Mouse (Mus musculus) kidney, postnatal 25 days (tissue): ENCODE measurements around the gene Slc35e4.
"Not testable (repeated sequence)": the region's sequence is repeated elsewhere in the genome, so short reads cannot be mapped to it uniquely, and the experiment has no call there.

Experiments used
- DNase-seq, 2 experiments: peaks; one replicate each; pipeline ENCODE4 v3.0.0; 2021; ENCODE audit warnings: mixed read lengths in 2 of 2

The Slc35e4 gene

GRCm38 (mm10) chr11:3914109-3914840 lies at the start of gene Slc35e4:
Gene Slc35e4, minus strand, starts transcription at chr11:3914664.
- peak; percentile 85 to 92 for DNase-seq

DNA sequence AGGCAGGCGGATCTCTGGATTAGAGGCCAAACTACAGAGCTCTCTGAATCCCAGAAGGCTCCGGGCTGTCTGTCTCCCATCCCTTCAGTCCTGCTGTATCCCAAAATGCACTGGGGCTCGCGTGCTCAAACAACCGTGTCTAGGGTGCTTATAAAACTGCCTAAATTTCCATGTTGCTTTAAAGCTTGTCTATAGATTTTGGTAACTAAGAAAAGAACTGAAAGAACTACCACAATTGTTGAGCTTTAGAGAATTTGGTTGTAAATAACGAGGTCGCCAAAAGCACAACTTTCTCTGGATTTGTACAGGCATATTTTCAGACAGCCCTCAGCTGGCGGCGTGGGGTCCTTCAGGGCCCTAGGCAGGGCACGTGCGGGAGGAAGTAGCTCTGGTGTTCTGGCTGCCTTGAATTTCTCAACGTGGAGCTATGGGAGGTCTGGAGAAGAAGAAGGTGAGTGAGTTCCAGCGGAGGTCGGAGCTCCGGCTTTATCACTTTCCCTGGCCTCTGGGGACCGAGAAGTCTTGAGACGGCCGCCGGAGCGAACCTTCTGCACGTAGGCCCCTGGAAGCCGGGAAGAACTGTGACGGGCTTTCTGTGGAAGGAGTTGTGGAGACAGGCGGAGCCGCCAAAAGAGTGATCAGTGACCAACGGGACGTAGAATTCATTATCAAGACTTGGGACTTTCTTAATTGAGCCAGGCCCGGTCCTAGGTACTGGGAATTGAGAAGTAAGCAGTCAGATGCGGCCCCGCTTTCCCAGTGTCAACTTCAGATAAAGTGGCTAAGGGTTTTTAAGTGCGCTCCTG lies 49.3 kb upstream of the Slc35e4 start, which contains the start of gene Pes1:
TSS of gene Pes1 (plus strand) at position 366 of the 806 bp plus-strand sequence.
- peak; percentile 84 to 90 for DNase-seq

DNA sequence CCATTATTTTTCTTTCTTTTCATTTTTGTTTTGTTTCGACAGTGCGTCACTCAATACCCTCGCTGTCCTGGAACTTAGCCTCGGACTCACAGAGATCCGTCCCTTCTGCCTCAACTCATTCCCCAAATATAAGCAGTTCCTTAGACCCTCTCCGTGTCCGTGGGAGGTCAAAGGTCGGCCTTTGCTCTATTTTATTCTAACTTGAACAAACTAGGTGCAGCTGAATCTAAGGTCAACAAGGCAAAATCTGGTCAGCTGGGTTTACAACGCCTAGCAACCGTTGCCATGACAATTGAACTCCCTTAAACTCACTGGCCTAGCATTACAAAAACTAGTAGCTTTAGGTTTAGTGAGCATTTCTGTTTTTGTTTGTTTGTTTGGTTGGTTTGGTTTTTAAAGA lies 48.7 kb upstream of the Slc35e4 start:
- DNase-seq = peak; percentile 36 to 56

DNA sequence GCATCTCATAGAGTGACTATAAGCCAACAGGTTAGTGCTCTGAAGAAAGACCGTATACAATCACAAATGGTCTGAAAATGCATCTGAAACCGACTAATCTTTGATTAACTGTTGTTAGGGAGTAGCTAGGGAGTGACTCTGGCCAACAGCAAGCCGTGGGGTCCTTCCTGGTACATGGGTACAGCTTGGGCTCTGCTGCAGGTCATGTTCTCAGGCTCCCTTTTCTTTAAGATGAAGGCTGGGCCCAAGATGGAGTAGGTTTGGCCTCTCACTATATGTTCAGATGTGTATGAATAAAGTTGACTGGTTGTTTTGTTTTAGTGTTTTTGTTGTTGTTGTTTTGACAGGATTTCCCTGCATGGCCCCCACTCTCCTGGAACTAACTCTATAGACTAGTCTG lies 47.3 kb upstream of the Slc35e4 start:
- DNase-seq = peak in 1 of 2 experiments; percentile 7

DNA sequence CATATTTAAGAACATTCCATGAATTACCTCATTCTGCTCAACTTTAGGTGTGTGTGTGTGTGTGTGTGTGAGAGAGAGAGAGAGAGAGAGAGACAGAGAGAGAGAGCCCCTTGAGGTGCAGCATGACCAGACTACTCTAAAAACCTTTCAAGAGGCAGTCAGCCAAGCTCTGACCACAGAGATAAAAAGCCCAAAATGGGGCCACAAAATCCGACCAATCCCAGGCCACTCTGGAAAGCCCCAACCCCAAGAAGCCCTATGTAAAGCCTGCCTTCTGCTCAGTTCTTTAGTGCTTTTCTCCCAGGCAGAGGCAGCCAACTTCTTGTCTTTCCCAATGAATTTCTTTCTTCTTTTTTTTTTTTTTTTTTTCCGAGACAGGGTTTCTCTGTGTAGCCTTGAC lies 46.4 kb upstream of the Slc35e4 start:
- DNase-seq = no peak

DNA sequence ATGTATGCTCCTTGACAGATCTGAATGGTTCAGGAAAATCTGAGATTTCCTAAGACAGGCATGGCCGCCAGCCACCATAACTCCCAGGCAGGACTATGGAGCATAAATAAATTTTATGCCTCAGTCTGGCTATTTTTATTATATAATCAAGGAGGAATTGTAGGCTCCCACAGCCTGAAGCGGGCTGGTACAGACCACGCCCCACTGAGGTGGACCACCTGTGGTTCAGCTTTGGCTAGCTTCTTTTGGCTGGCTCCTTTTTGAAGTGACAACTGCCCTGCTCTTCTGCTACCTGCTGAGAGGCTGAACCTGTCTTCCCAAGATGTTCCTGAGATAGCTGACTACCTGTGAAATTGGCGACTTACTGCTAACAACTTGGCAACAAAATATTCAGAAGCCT lies 40.9 kb upstream of the Slc35e4 start:
- DNase-seq = peak in 1 of 2 experiments; percentile 18

- not testable (repeated sequence) for DNase-seq
Measured at GRCm38 (mm10) chr11:3954876-3955275, 40.4 kb upstream of the Slc35e4 start.

GRCm38 (mm10) chr11:3946386-3946785 lies 31.9 kb upstream of the Slc35e4 start:
- no peak for DNase-seq

GRCm38 (mm10) chr11:3941371-3941770 lies 26.9 kb upstream of the Slc35e4 start:
- DNase-seq = peak in 1 of 2 experiments; percentile 60

DNA sequence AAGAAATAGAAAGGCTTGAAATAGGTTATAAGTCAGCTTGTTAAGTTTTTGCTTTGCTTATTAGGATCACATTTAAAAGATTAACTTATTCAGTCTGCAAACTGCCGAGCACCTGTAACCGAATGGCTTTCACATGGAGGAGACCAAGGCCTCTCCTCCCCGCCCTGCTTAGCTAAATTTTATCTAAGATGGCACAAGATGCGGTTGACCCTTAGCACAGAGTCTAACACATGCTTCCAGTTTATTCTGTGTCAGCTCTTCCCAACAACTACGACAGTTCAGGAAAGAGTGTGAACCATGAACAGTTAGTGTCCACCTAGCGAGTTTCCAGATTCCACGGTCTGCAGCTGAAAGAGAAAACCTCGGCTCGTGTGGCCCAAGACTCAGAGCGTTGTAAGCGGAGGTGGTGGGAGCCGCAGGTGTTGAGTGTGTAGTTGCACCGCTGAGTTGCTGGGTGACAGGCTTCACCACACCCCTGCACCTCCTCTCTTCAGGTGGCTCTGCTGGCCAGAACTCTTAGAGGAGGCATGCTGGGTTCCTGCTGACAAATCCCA lies 22.9 kb upstream of the Slc35e4 start:
- DNase-seq = peak; percentile 60 to 85

DNA sequence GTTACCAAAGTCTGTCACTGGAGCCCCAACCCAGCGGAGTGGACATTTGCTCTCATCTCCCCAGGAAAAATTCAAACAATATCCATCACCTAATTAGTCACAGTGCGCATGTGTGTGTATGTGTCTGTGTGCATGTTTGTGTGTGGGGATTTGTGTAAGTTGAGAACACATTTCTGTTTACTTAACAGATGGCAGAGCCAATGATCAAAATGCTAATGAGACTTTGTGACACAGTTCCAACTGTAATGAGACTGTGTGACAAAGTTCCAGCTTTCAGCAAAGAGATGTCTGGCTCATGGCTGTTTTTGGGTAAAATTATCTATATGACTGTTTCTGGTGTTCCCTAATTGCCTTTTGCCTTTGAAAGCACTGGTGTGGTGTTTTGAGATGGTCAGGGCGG lies 21.9 kb upstream of the Slc35e4 start:
- DNase-seq = no peak

GRCm38 (mm10) chr11:3935135-3935534 lies 20.7 kb upstream of the Slc35e4 start:
- peak; percentile 50 to 74 for DNase-seq

- DNase-seq = peak in 1 of 2 experiments; percentile 67
Measured at GRCm38 (mm10) chr11:3933756-3934285, 19.4 kb upstream of the Slc35e4 start.

DNA sequence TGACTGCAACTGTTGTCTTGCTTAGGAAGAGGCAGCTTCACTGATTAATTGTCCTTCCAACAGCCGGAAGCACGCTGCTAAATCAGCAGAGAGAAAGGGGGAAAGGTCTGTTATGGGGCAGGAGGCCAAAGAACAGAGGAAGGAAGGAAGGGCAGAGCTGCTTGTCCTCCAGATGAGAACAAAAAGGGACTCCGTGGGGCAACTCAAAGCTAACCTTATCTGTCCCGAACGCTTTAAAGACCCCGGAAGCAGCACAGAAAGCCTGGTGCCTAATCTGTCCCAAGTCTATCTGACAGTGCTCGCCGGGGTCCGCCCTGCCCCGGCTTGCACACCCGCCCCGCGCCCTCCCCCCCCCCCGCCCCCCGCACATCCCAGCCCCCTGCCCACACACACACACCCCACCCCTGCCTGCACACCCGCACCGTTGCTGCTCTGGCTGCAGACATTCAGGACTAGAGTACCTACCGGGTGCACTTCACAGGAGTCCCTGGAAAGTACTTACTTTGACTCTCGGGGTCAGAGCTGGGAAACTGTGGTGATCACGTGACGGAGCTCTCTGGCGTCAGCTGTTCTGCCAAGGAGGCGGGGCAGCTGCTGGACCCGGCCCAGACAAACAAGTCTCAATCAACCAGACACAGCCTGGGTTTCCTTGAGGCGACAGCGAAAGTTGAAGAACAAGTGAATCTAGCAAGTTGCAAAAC lies 17.2 kb upstream of the Slc35e4 start, which contains the start of gene Tcn2:
TSS of gene Tcn2 (minus strand) at position 649 of the 701 bp plus-strand sequence.
- peak; percentile 97 for DNase-seq

GRCm38 (mm10) chr11:3930931-3931330 lies 16.5 kb upstream of the Slc35e4 start:
- DNase-seq = peak in 1 of 2 experiments; percentile 73

DNA sequence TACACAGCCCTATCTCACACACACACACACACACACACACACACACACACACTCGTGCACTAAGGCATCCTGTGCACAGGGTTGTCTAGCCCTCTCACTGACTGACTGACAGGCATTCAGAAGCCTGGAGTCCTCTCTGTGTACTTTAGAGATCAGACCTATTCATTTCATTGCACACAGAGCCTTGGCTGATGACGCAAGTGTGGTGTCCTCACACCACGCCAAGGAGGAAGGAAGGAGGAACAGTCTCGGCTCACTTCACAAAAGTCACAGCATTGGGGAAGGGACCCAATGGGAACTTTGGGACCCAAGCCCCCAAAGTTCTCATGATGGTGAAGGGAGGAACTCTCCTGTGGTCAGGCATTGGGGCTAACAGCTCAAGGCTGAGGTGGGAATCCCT lies 15.6 kb upstream of the Slc35e4 start:
- DNase-seq = peak in 1 of 2 experiments; percentile 53

DNA sequence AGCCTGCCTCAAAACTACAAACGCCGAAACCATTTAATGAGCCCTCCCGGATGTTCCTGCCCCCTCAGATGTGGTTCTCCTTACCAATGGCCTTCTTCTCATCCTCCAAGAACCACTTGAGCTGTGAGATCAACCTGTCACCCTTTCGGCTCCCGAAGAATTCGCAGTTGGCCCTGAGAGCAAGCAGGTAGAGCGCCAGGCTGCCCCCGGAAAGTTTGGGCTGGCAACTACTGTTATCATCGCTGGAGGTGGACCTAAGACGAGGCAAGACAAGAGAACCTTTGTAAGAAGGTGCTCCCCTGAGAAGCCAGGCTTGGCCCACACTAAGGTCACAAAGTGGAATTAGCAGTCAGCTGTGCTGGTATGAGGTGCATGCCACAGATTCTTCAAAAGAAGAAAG lies 11.5 kb upstream of the Slc35e4 start:
- DNase-seq = peak in 1 of 2 experiments; percentile 31

DNA sequence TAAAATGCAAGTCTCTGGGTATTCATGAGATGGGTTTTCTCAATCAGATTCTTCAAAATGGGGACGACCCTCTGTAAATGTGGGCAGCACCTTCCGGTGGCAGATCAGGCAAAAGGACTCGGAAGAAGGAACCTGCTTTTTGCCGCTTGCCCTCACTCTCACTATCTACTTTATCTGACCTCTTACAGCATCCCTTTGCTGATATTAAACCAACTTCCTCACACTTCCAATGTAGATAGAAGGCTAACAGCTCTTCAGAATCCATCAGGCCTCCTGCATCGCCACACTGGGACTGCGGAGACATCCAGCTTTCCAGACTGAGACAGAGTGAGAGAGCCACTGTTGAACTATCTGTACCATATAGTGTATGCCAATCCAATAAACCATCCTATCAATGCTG lies 8.3 kb upstream of the Slc35e4 start:
- DNase-seq = no peak

DNA sequence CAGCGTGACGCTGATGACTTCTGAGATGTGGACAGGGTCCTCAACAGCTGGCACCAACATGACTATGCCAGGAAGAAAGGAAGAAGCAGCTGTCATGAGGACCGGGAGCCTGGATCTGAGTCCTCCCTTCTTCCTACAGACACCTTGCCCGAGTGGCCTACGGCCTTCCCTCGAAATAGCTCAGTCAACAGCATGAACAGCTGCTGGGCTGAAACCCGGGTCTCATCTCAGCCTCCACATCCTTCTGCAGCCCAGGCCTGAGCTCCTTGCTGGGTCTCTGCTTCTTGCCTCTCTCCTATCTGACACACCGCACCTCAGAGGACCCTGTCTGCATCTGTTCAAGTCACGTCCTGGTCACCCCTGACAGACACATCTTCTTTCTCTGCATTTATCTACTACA lies 7.7 kb upstream of the Slc35e4 start:
- DNase-seq = peak in 1 of 2 experiments; percentile 35

DNA sequence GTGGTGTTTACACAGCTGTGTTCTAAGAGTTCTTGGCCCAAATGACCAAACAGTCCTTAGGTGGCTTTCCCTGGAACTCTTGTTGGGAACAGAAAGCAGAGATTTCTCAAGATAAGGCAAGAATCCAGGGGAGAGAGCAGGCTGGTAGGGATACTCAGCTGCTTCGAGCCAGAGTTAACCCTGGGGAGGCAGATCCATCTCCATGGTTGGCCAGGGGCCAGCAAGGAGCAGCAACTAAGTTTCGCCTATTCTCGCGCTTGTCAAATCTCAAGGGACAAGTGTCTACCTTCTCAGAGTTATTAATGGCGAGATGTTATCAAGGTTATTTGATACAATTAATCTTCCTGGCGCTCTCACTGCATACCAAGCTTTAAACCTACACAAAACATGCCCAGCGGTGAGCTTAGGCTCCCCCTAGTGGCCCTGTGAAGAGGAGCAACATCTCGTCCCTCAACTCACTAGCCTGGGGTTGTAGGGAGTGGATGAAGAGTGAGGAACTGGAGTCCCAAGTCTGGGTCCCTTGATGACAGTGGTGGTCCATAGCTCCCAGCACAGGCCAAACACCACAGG lies 6.9 kb upstream of the Slc35e4 start:
- peak; percentile 55 to 68 for DNase-seq

DNA sequence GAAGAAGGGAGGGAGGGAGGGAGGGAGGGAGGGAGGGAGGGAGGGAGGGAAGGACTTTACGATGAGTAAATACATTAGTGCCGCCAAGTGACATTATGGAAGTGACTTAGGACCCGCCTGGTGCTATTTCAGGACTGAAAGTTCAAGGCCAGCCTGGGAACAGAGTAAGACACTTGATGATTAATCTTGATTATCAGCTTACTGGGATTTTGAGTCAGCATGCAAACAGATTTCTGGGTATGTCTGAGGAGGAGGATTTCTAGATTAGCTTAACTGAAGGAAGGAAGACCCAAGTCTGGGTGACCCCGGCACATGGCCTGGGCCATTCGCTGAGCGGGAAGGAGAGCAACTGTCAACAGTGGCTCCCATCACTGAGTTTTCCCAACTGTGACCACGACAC lies 6.0 kb upstream of the Slc35e4 start:
- DNase-seq = no peak

- peak in 1 of 2 experiments; percentile 54 for DNase-seq
Measured at GRCm38 (mm10) chr11:3918738-3919137, 4.3 kb upstream of the Slc35e4 start.
